Mouse (Mus musculus): ENCODE results near the gene Manba.
"Not testable (repeated sequence)": the region's sequence is repeated elsewhere in the genome, so short reads cannot be mapped to it uniquely, and the experiment has no call there.

Gene Manba

GRCm38 (mm10) chr3:135486351-135486750 lies 940 bp downstream of the Manba start:
- DNase-seq (ENCODE audit: low spot score in 2 of 2) = no peak

- no peak for DNase-seq (ENCODE audit: low spot score in 2 of 2)
These were observed 2.4 kb downstream of the Manba start for GRCm38 (mm10) chr3:135487803-135488202.

- DNase-seq (ENCODE audit: low spot score in 2 of 2) = no peak
These were observed 4.6 kb downstream of the Manba start for GRCm38 (mm10) chr3:135489865-135490520.

- DNase-seq (ENCODE audit: low spot score in 2 of 2) = no peak
These were observed 5.7 kb downstream of the Manba start for GRCm38 (mm10) chr3:135491102-135491501.

- not testable (repeated sequence) for DNase-seq (ENCODE audit: low spot score in 2 of 2)
These were observed 7.9 kb downstream of the Manba start for GRCm38 (mm10) chr3:135493320-135493719.

GRCm38 (mm10) chr3:135497956-135498355 lies 12.5 kb downstream of the Manba start:
- not testable (repeated sequence) for DNase-seq (ENCODE audit: low spot score in 2 of 2)

GRCm38 (mm10) chr3:135498891-135499290 lies 13.5 kb downstream of the Manba start:
- no peak for DNase-seq (ENCODE audit: low spot score in 2 of 2)

- DNase-seq (ENCODE audit: low spot score in 2 of 2) = no peak
These were observed 17.7 kb downstream of the Manba start for GRCm38 (mm10) chr3:135503160-135503559.

- DNase-seq (ENCODE audit: low spot score in 2 of 2) = no peak
These were observed 20.0 kb downstream of the Manba start for GRCm38 (mm10) chr3:135505369-135505909.

- DNase-seq (ENCODE audit: low spot score in 2 of 2) = no peak
These were observed 20.6 kb downstream of the Manba start for GRCm38 (mm10) chr3:135505916-135506482.

- no peak for DNase-seq (ENCODE audit: low spot score in 2 of 2)
These were observed 22.1 kb downstream of the Manba start for GRCm38 (mm10) chr3:135507506-135507905.

- no peak for DNase-seq (ENCODE audit: low spot score in 2 of 2)
These were observed 22.8 kb downstream of the Manba start for GRCm38 (mm10) chr3:135508191-135508590.

GRCm38 (mm10) chr3:135510372-135510771 lies 25.0 kb downstream of the Manba start:
- no peak for DNase-seq (ENCODE audit: low spot score in 2 of 2)

- no peak for DNase-seq (ENCODE audit: low spot score in 2 of 2)
These were observed 26.3 kb downstream of the Manba start for GRCm38 (mm10) chr3:135511683-135512082.

GRCm38 (mm10) chr3:135513270-135513669 lies 27.9 kb downstream of the Manba start:
- no peak for DNase-seq (ENCODE audit: low spot score in 2 of 2)

- no peak for DNase-seq (ENCODE audit: low spot score in 2 of 2)
These were observed 28.5 kb downstream of the Manba start for GRCm38 (mm10) chr3:135513800-135514425.

- no peak for DNase-seq (ENCODE audit: low spot score in 2 of 2)
These were observed 29.8 kb downstream of the Manba start for GRCm38 (mm10) chr3:135515246-135515645.

GRCm38 (mm10) chr3:135516891-135517290 lies 31.5 kb downstream of the Manba start:
- DNase-seq (ENCODE audit: low spot score in 2 of 2) = no peak

GRCm38 (mm10) chr3:135518882-135519281 lies 33.5 kb downstream of the Manba start:
- no peak for DNase-seq (ENCODE audit: low spot score in 2 of 2)

- no peak for DNase-seq (ENCODE audit: low spot score in 2 of 2)
These were observed 34.2 kb downstream of the Manba start for GRCm38 (mm10) chr3:135519584-135519983.

- no peak for DNase-seq (ENCODE audit: low spot score in 2 of 2)
These were observed 36.6 kb downstream of the Manba start for GRCm38 (mm10) chr3:135521963-135522362.

- DNase-seq (ENCODE audit: low spot score in 2 of 2) = no peak
These were observed 37.4 kb downstream of the Manba start for GRCm38 (mm10) chr3:135522618-135523355.

All from frontal cortex, postnatal 10 days (tissue).